Mouse (Mus musculus) adrenal gland, postnatal 14 days (tissue): ENCODE measurements at regions not wholly inside any gene's neighbourhood (a gene's known extent, or its start where the extent isn't known, plus 50 kb on each side); places are given as distances from the start of the nearest gene placed in this dataset.
A peak's percentile ranks its signal among the peaks of the same experiment; 100 is the strongest.
"Not testable (repeated sequence)": the region's sequence is repeated elsewhere in the genome, so short reads cannot be mapped to it uniquely, and the experiment has no call there.

Experiments used
- DNase-seq: peaks from one replicate; pipeline ENCODE4 v3.0.0; 2021; ENCODE audit warnings: mixed read lengths

- no peak for DNase-seq
These were observed 107.0 kb upstream of the Rhobtb1 start for GRCm38 (mm10) chr10:69044171-69044651.

- no peak for DNase-seq
These were observed 106.0 kb upstream of the Rhobtb1 start for GRCm38 (mm10) chr10:69045275-69045674.

- DNase-seq: peak; percentile 37
These were observed 105.2 kb upstream of the Rhobtb1 start for GRCm38 (mm10) chr10:69046008-69046555.

- no peak for DNase-seq
These were observed 73.2 kb upstream of the Rhobtb1 start for GRCm38 (mm10) chr10:69078008-69078407.

- no peak for DNase-seq
These were observed 65.0 kb upstream of the Rhobtb1 start for GRCm38 (mm10) chr10:69086184-69086583.

- no peak for DNase-seq
These were observed 59.4 kb upstream of the Rhobtb1 start for GRCm38 (mm10) chr10:69091872-69092271.

- no peak for DNase-seq
These were observed 51.2 kb upstream of the Rhobtb1 start for GRCm38 (mm10) chr10:69100021-69100420.

GRCm38 (mm10) chr10:69100742-69101141, 50.5 kb upstream of the Rhobtb1 start:
- not testable (repeated sequence) for DNase-seq
